Mouse (Mus musculus) left cerebral cortex, postnatal 10 days (tissue): ENCODE results near the gene Zp1. TPM values are rescaled to one million over a fixed set of nuclear protein-coding genes. Genes with fewer than 3 reads are reported as not detected.

Experiments
- total RNA-seq, 2 experiments: library from RNA; stranded (reverse); gene quantifications; 2 replicates each; pipeline ENCODE4 v1.2.3; 2021

The Zp1 gene
- total RNA-seq, 2 experiments from 2014 or later, result not detected

Other genes with a start within 250 kb of the Zp1 start
- gene Pga5, start 242.6 kb downstream of the Zp1 start, total RNA-seq, result not detected
- gene Vps37c, start 231.9 kb downstream of the Zp1 start, total RNA-seq, result 10 to 100 TPM; 25.2 to 27.6 TPM
- under 1 TPM in 1 of 2 experiments, not detected in 1; 0.30 TPM for gene Cd5, start 181.6 kb downstream of the Zp1 start, total RNA-seq
- gene Cd6, start 90.6 kb downstream of the Zp1 start, total RNA-seq, result under 1 TPM; 0.19 to 0.20 TPM
- gene Slc15a3, start 80.9 kb downstream of the Zp1 start, total RNA-seq, result 1 to 10 TPM; 1.1 to 1.6 TPM
- 100 to 1,000 TPM; 272 to 282 TPM for gene Tmem132a, start 50.7 kb downstream of the Zp1 start, total RNA-seq
- 10 to 100 TPM; 38.3 to 43.9 TPM for gene Tmem109, start 38.6 kb downstream of the Zp1 start, total RNA-seq
- 100 to 1,000 TPM; 198 to 199 TPM for gene Prpf19, start 25.4 kb downstream of the Zp1 start, total RNA-seq
- gene Ptgdr2, start 16.5 kb upstream of the Zp1 start, total RNA-seq, result under 1 TPM; 0.21 to 0.34 TPM
- 10 to 100 TPM in 1 of 2 experiments, 1 to 10 TPM in 1; 9.6 to 10.2 TPM for gene Ccdc86, start 28.6 kb upstream of the Zp1 start, total RNA-seq
- not detected for gene Ms4a10, start 54.0 kb upstream of the Zp1 start, total RNA-seq
- not detected for gene Ms4a15, start 72.6 kb upstream of the Zp1 start, total RNA-seq
- not detected for gene Ms4a18, start 97.4 kb upstream of the Zp1 start, total RNA-seq
- under 1 TPM in 1 of 2 experiments, not detected in 1; 0.43 TPM for gene Ms4a8a, start 160.5 kb upstream of the Zp1 start, total RNA-seq
- not detected for gene 1700017D01Rik, start 210.2 kb upstream of the Zp1 start, total RNA-seq
- not detected for gene 1700025F22Rik, start 244.7 kb upstream of the Zp1 start, total RNA-seq